ENCODE assay signal across 17 mouse cellular contexts in the genomic region with DNA sequence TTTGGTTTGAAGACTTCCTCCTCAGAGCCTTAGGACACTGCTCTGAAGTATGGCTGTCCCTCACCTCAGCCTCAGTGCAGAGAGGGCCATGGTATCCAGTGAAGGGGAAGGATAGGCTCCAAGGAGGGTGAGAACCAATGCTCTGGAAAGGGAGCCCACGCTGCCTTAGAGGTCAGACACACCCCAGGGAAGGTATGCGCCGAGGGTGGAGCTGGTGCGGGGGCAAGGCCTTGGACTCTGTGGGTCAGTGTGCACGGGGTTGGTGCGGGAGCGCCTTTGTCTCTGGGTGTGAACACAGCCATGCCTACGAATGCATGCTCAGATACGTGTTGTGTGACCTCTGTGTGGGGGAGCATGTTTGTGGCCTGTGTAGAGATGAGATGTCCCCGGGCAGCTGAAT. TPM values are rescaled to one million over a fixed set of nuclear protein-coding genes. Genes with fewer than 3 reads are reported as not detected.
DNase-seq lines count a peak whose midpoint lies in the region; ATAC-seq and TF ChIP-seq lines count a peak whose summit lies in the region.
"Had no signal": no experiment of that assay in that cellular context is flagged by ENCODE, and none has a peak within 500 bp of the region (broad histone marks: within the 10 kb centered on the region; RNA-seq: fewer than 3 reads in every experiment).

No protein-coding gene starts in this region.

- TF ChIP-seq POLR2A in cerebellum, adult 2 months (IDR thresholded peaks at IDR 0.05; ENCODE audit: borderline replicate concordance, insufficient read depth, low read length), result no peak

- H3K36me3 ChIP-seq in limb, embryonic 12.5 days, result no peaks in the 10 kb centered on the region
- no peaks in the 10 kb centered on the region for H3K36me3 ChIP-seq in limb, embryonic 10.5 days
- H3K36me3 ChIP-seq in embryonic facial prominence, embryonic 12.5 days, result no peaks in the 10 kb centered on the region
- no peaks in the 10 kb centered on the region for H3K36me3 ChIP-seq in stomach, embryonic 15.5 days
- no peaks in the 10 kb centered on the region for H3K36me3 ChIP-seq in midbrain, embryonic 13.5 days
- H3K36me3 ChIP-seq: G1E; heart, embryonic 13.5 days; hindbrain, embryonic 15.5 days; midbrain, embryonic 10.5 days had no signal

- no peak for TF ChIP-seq CTCF in cerebellum, adult 2 months (IDR thresholded peaks at IDR 0.05; ENCODE audit: borderline replicate concordance, insufficient read depth, low read depth, low read length)

- peaks cover 71% of the 10 kb centered on the region for H3K27me3 ChIP-seq in limb, embryonic 12.5 days
- H3K27me3 ChIP-seq in limb, embryonic 10.5 days (ENCODE audit: low read depth, poor library complexity, severe bottlenecking), result peaks cover 69% of the 10 kb centered on the region
- peaks cover 51% of the 10 kb centered on the region for H3K27me3 ChIP-seq in embryonic facial prominence, embryonic 12.5 days
- H3K27me3 ChIP-seq in stomach, embryonic 15.5 days (replicated peaks), result peaks cover 30% of the 10 kb centered on the region
- H3K27me3 ChIP-seq in cerebellum, adult 2 months (ENCODE audit: control insufficient read depth, insufficient read depth, low read length), result peaks cover 5% of the 10 kb centered on the region; the same call in 1 of the 2 replicates
- H3K27me3 ChIP-seq in midbrain, embryonic 13.5 days, result peaks cover 66% of the 10 kb centered on the region

- no peak overlapping the region for H3K9ac ChIP-seq in limb, embryonic 12.5 days (replicated peaks)
- H3K9ac ChIP-seq in embryonic facial prominence, embryonic 12.5 days, result no peak overlapping the region
- no peak overlapping the region; the same call in 1 of the 2 replicates for H3K9ac ChIP-seq in stomach, embryonic 15.5 days
- no peak overlapping the region for H3K9ac ChIP-seq in midbrain, embryonic 13.5 days (replicated peaks)
- H3K9ac ChIP-seq: forebrain, embryonic 13.5 days; hindbrain, embryonic 15.5 days had no signal

- no peaks in the 10 kb centered on the region for H3K9me3 ChIP-seq in limb, embryonic 12.5 days
- no peaks in the 10 kb centered on the region for H3K9me3 ChIP-seq in limb, embryonic 10.5 days (replicated peaks)
- H3K9me3 ChIP-seq in embryonic facial prominence, embryonic 12.5 days, result no peaks in the 10 kb centered on the region
- H3K9me3 ChIP-seq in stomach, embryonic 15.5 days, result no peaks in the 10 kb centered on the region
- H3K9me3 ChIP-seq in midbrain, embryonic 13.5 days, result no peaks in the 10 kb centered on the region
- H3K9me3 ChIP-seq: forebrain, embryonic 13.5 days; G1E; heart, embryonic 13.5 days; hindbrain, embryonic 15.5 days had no signal

- WGBS in limb, embryonic 12.5 days, result 82% methylated on average over 10 of the region's 10 CpGs
- WGBS in limb, embryonic 10.5 days, result 78% methylated on average over 10 of the region's 10 CpGs
- 80% methylated on average over 10 of the region's 10 CpGs for WGBS in embryonic facial prominence, embryonic 12.5 days
- 66% methylated on average over 10 of the region's 10 CpGs for WGBS in stomach, embryonic 15.5 days
- 95% methylated on average over 10 of the region's 10 CpGs for WGBS in cerebellum, adult 2 months
- 85% methylated on average over 10 of the region's 10 CpGs for WGBS in midbrain, embryonic 13.5 days

- peaks cover 12% of the 10 kb centered on the region; the same call in 1 of the 2 replicates for H3K4me1 ChIP-seq in limb, embryonic 12.5 days (replicated peaks)
- peaks cover 21% of the 10 kb centered on the region for H3K4me1 ChIP-seq in limb, embryonic 10.5 days
- peaks cover 4% of the 10 kb centered on the region; the same call in 1 of the 2 replicates for H3K4me1 ChIP-seq in embryonic facial prominence, embryonic 12.5 days
- H3K4me1 ChIP-seq in stomach, embryonic 15.5 days, result peaks cover 22% of the 10 kb centered on the region; the same call in 1 of the 2 replicates
- peaks cover 3% of the 10 kb centered on the region; the same call in 1 of the 2 replicates for H3K4me1 ChIP-seq in cerebellum, adult 2 months (ENCODE audit: control insufficient read depth, insufficient read depth, low read length)
- H3K4me1 ChIP-seq in midbrain, embryonic 13.5 days (replicated peaks), result peaks cover 12% of the 10 kb centered on the region

- no peak overlapping the region for H3K27ac ChIP-seq in limb, embryonic 12.5 days
- no peak overlapping the region for H3K27ac ChIP-seq in limb, embryonic 10.5 days
- H3K27ac ChIP-seq in embryonic facial prominence, embryonic 12.5 days, result no peak overlapping the region
- peak overlapping the region; percentile 86 for H3K27ac ChIP-seq in stomach, embryonic 15.5 days
- no peak overlapping the region for H3K27ac ChIP-seq in cerebellum, adult 2 months (ENCODE audit: insufficient read depth, low read length)
- H3K27ac ChIP-seq in midbrain, embryonic 13.5 days, result no peak overlapping the region
- H3K27ac ChIP-seq: forebrain, embryonic 13.5 days; heart, embryonic 13.5 days; hindbrain, embryonic 15.5 days; layer of hippocampus, adult 2 months; midbrain, embryonic 10.5 days had no signal

- 0 out of 2 replicates have a peak overlapping the region, but pooled peaks have one; percentile 6 for H3K4me2 ChIP-seq in limb, embryonic 12.5 days
- H3K4me2 ChIP-seq in embryonic facial prominence, embryonic 12.5 days (replicated peaks), result peak overlapping the region; percentile 97; the same call in 1 of the 2 replicates
- peak overlapping the region; percentile 90 for H3K4me2 ChIP-seq in stomach, embryonic 15.5 days
- no peak overlapping the region for H3K4me2 ChIP-seq in midbrain, embryonic 13.5 days (replicated peaks)
- H3K4me2 ChIP-seq: forebrain, embryonic 13.5 days had no signal

- ATAC-seq in limb, embryonic 12.5 days (ENCODE audit: insufficient number of reproducible peaks, insufficient read depth, low FRiP score, low TSS enrichment, low read depth), result no peak
- no peak for ATAC-seq in embryonic facial prominence, embryonic 12.5 days (ENCODE audit: insufficient number of reproducible peaks, insufficient read depth, low FRiP score, low TSS enrichment)
- ATAC-seq in stomach, embryonic 15.5 days (ENCODE audit: insufficient read depth, low FRiP score, low read depth), result peak; percentile 47
- no peak for ATAC-seq in midbrain, embryonic 13.5 days
- ATAC-seq: activated CD4-positive, CD25-positive, alpha-beta regulatory T cell, adult 4 months; forebrain, embryonic 13.5 days had no signal

- H3K4me3 ChIP-seq in limb, embryonic 12.5 days (replicated peaks), result no peak overlapping the region
- no peak overlapping the region for H3K4me3 ChIP-seq in limb, embryonic 10.5 days
- peak overlapping the region; percentile 1; the same call in 1 of the 2 replicates for H3K4me3 ChIP-seq in embryonic facial prominence, embryonic 12.5 days
- H3K4me3 ChIP-seq in stomach, embryonic 15.5 days (replicated peaks), result peak overlapping the region; percentile 54
- no peak overlapping the region for H3K4me3 ChIP-seq in cerebellum, adult 2 months (replicated peaks; ENCODE audit: insufficient read depth, low read depth, low read length)
- no peak overlapping the region for H3K4me3 ChIP-seq in midbrain, embryonic 13.5 days (replicated peaks)
- H3K4me3 ChIP-seq: forebrain, embryonic 13.5 days; hindbrain, embryonic 15.5 days; layer of hippocampus, adult 2 months; midbrain, embryonic 10.5 days had no signal

- no peak for DNase-seq in limb, embryonic 10.5 days (ENCODE audit: low spot score)
- peak; percentile 56 for DNase-seq in kidney, adult 9 months
- DNase-seq in cerebellum, adult 2 months, result no peak
- DNase-seq in MN1 (ENCODE audit: low spot score), result no peak
- DNase-seq: cerebellum, adult 9-11 months; gastrocnemius, postnatal 25 days had no signal

RNA-seq across cellular contexts. Expression of a gene that starts 1.7 kb away (rescaled TPM):
- 5.2 and 5.3 TPM in 2 replicates for polyA plus RNA-seq in limb, embryonic 12.5 days (2016; fragmentation: Nextera tagmentation; extraction: Ambion mirVana)
- 5.1 and 6.0 TPM in 2 replicates for polyA plus RNA-seq in limb, embryonic 10.5 days (2016; fragmentation: Nextera tagmentation; extraction: Ambion mirVana)
- 6.6 TPM in 2 replicates for polyA plus RNA-seq in embryonic facial prominence, embryonic 12.5 days (2016; fragmentation: Nextera tagmentation; extraction: Ambion mirVana)
- 95.0 and 97.1 TPM in 2 replicates for polyA plus RNA-seq in stomach, embryonic 15.5 days (2015; fragmentation: Nextera tagmentation; extraction: Ambion mirVana)
- 0.76 and 1.2 TPM in 2 replicates for polyA plus RNA-seq in cerebellum, adult 2 months (2012; rRNA removed)
- polyA plus RNA-seq in midbrain, embryonic 13.5 days (2015; fragmentation: Nextera tagmentation; extraction: Ambion mirVana), result 0.36 and 0.37 TPM in 2 replicates
- polyA plus RNA-seq: G1E had no signal

RNA-seq across cellular contexts. Expression of a gene that starts 16.1 kb away (rescaled TPM):
- 36.0 and 40.6 TPM in 2 replicates for polyA plus RNA-seq in limb, embryonic 12.5 days (2016; fragmentation: Nextera tagmentation; extraction: Ambion mirVana)
- 2.1 and 4.0 TPM in 2 replicates for polyA plus RNA-seq in limb, embryonic 10.5 days (2016; fragmentation: Nextera tagmentation; extraction: Ambion mirVana)
- polyA plus RNA-seq in embryonic facial prominence, embryonic 12.5 days (2016; fragmentation: Nextera tagmentation; extraction: Ambion mirVana), result 23.0 and 27.7 TPM in 2 replicates
- polyA plus RNA-seq in stomach, embryonic 15.5 days (2015; fragmentation: Nextera tagmentation; extraction: Ambion mirVana), result 18.7 and 25.8 TPM in 2 replicates
- polyA plus RNA-seq in cerebellum, adult 2 months (2012; rRNA removed), result 1.4 and 2.8 TPM in 2 replicates
- 0.26 and 0.55 TPM in 2 replicates for polyA plus RNA-seq in midbrain, embryonic 13.5 days (2015; fragmentation: Nextera tagmentation; extraction: Ambion mirVana)
- polyA plus RNA-seq: G1E had no signal

RNA-seq across cellular contexts. Expression of a gene that starts 40.8 kb away (rescaled TPM):
- polyA plus RNA-seq in limb, embryonic 12.5 days (2016; fragmentation: Nextera tagmentation; extraction: Ambion mirVana), result 89.0 and 101 TPM in 2 replicates
- 8.3 and 12.7 TPM in 2 replicates for polyA plus RNA-seq in limb, embryonic 10.5 days (2016; fragmentation: Nextera tagmentation; extraction: Ambion mirVana)
- 48.6 and 66.8 TPM in 2 replicates for polyA plus RNA-seq in embryonic facial prominence, embryonic 12.5 days (2016; fragmentation: Nextera tagmentation; extraction: Ambion mirVana)
- polyA plus RNA-seq in stomach, embryonic 15.5 days (2015; fragmentation: Nextera tagmentation; extraction: Ambion mirVana), result 8.8 and 15.3 TPM in 2 replicates
- polyA plus RNA-seq in cerebellum, adult 2 months (2012; rRNA removed), result 22.1 and 25.9 TPM in 2 replicates
- polyA plus RNA-seq in midbrain, embryonic 13.5 days (2015; fragmentation: Nextera tagmentation; extraction: Ambion mirVana), result 0.20 and 0.34 TPM in 2 replicates
- polyA plus RNA-seq: activated CD4-positive, CD25-positive, alpha-beta regulatory T cell, adult 4 months had no signal

RNA-seq across cellular contexts. Expression of a gene that starts 54.2 kb away (rescaled TPM):
- polyA plus RNA-seq in limb, embryonic 12.5 days (2016; fragmentation: Nextera tagmentation; extraction: Ambion mirVana), result 43.6 and 43.7 TPM in 2 replicates
- polyA plus RNA-seq in limb, embryonic 10.5 days (2016; fragmentation: Nextera tagmentation; extraction: Ambion mirVana), result 30.2 and 33.0 TPM in 2 replicates
- 52.8 and 55.0 TPM in 2 replicates for polyA plus RNA-seq in embryonic facial prominence, embryonic 12.5 days (2016; fragmentation: Nextera tagmentation; extraction: Ambion mirVana)
- 79.8 and 95.3 TPM in 2 replicates for polyA plus RNA-seq in stomach, embryonic 15.5 days (2015; fragmentation: Nextera tagmentation; extraction: Ambion mirVana)
- polyA plus RNA-seq in cerebellum, adult 2 months (2012; rRNA removed), result 72.7 and 93.0 TPM in 2 replicates
- polyA plus RNA-seq in midbrain, embryonic 13.5 days (2015; fragmentation: Nextera tagmentation; extraction: Ambion mirVana), result 12.5 and 14.8 TPM in 2 replicates

Comparison
In these comparisons a context has a peak if more than half of its experiments do, and no peak if none do; other contexts are left out.
1. H3K4me3 ChIP-seq: peak in embryonic facial prominence, embryonic 12.5 days (single experiment) and stomach, embryonic 15.5 days (single experiment); none in limb, embryonic 12.5 days (single experiment), limb, embryonic 10.5 days (single experiment), cerebellum, adult 2 months (single experiment) and midbrain, embryonic 13.5 days (single experiment).
2. RNA of a gene that starts 1.7 kb away (polyA plus RNA-seq): 95.0 to 97.1 TPM in stomach, embryonic 15.5 days; 6.6 TPM in embryonic facial prominence, embryonic 12.5 days, 5.2 to 5.3 TPM in limb, embryonic 12.5 days, 5.1 to 6.0 TPM in limb, embryonic 10.5 days, 0.76 to 1.2 TPM in cerebellum, adult 2 months and 0.36 to 0.37 TPM in midbrain, embryonic 13.5 days; every median in the first group is over 10 times any median in the second.